Mouse (Mus musculus) embryonic fibroblast, embryonic 13.5 days (primary cell): ENCODE results near the gene Fam210b. TPM values are rescaled to one million over a fixed set of nuclear protein-coding genes. Genes with fewer than 3 reads are reported as not detected.

ENCODE experiments used
- H3K27ac ChIP-seq: 2 replicates; pipeline ENCODE4 v1.5.1; 2012; ENCODE audit warnings: low read length, control low read depth, inconsistent platforms; ENCODE audit not compliant: insufficient read depth
- H3K4me1 ChIP-seq: 2 replicates; pipeline ENCODE4 v1.6.1; 2011; ENCODE audit warnings: low read length; ENCODE audit not compliant: control insufficient read depth, insufficient read depth
- H3K4me3 ChIP-seq: 2 replicates; pipeline ENCODE4 v1.5.1; 2011; ENCODE audit warnings: mild to moderate bottlenecking, control low read depth, low read length; ENCODE audit not compliant: insufficient read depth
- CTCF ChIP-seq: IDR thresholded peaks from 2 replicates; pipeline ENCODE4 v1.5.1; 2011; ENCODE audit warnings: mild to moderate bottlenecking, control low read depth, low read length, moderate library complexity, borderline replicate concordance; ENCODE audit not compliant: insufficient read depth
- POLR2A ChIP-seq: IDR thresholded peaks from 2 replicates; pipeline ENCODE4 v1.6.1; 2011; ENCODE audit warnings: low read depth, mild to moderate bottlenecking, control low read depth, low read length, moderate library complexity
- polyA plus RNA-seq: library from polyadenylated mRNA; stranded (reverse); fragments of >200 nt; gene quantifications from 2 replicates; pipeline ENCODE4 v1.2.4, GENCODE M21; 2011; ENCODE audit warnings: low read depth; ENCODE audit not compliant: missing spikeins, insufficient read length

The Fam210b gene
- polyA plus RNA-seq, 1 experiment, result 11.8 TPM

DNA sequence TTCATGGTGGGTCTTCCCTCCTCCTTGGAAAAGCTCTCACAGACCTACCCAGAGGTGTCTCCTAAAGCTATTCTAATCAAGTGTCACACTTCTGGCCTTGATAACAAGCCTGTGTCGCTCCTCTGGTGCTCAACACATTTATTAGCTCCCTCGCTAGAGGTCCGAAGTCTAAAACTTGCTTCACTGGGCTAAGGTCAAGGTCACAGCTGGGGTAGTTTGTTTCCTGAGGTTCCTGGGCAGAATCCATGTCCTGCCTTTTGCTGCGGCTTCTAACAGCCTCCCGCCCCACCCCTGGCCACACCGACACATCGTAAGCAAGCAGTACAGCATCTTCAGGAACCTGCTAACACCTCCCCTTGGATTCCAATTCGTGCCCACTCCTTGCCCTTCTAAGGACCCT lies 5.4 kb downstream of the Fam210b start:
- no peak for TF ChIP-seq CTCF
- TF ChIP-seq POLR2A, result no peak
- no peak overlapping the region for H3K4me3 ChIP-seq
- H3K27ac ChIP-seq, result no peak overlapping the region
- no peaks in the 10 kb centered on the region for H3K4me1 ChIP-seq

DNA sequence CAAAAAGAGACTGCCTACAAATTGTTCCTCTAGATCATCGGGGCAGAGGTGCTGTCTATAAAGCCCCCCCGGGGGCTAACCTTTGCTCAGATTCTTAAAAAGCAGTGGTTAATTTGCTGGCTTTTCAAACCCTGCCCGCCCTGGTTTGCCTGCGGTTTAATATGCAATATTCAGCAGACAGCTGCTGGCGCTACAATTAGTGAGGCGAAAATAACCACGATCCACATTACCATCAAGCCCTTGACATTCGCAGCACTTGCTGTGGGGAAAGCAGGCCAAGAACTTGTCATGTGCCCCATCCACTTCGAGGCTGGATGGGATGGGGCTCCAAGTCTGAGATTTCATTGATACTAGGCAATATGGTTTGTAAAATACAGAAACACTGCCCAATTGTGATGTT lies 7.9 kb downstream of the Fam210b start:
- H3K4me1 ChIP-seq, result no peaks in the 10 kb centered on the region
- TF ChIP-seq POLR2A, result no peak
- TF ChIP-seq CTCF, result no peak
- no peak overlapping the region for H3K27ac ChIP-seq
- no peak overlapping the region for H3K4me3 ChIP-seq

DNA sequence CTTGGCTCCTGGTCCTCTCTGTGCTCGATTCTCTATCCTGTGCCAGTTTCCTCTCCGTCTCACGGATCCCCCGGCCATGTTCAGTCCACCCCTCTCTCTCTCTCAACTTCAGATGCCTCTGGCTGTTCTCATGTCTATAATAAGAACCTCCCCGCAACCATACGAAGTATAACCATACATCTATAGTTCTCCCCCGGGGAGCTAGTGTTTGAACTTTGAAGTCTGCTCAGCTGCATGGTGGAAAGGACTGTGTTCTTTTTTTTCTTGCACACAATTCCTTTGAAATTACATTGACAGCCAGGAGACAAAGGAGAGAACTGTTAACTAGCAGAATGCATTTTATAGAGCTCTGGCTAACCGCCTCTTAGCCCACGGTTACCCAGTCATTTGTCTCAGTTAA lies 9.4 kb downstream of the Fam210b start:
- Histone ChIP-seq H3K4me3 (no peak overlapping the region), H3K27ac (no peak overlapping the region), H3K4me1 (no peaks in the 10 kb centered on the region)
- TF ChIP-seq CTCF, result no peak
- no peak for TF ChIP-seq POLR2A

DNA sequence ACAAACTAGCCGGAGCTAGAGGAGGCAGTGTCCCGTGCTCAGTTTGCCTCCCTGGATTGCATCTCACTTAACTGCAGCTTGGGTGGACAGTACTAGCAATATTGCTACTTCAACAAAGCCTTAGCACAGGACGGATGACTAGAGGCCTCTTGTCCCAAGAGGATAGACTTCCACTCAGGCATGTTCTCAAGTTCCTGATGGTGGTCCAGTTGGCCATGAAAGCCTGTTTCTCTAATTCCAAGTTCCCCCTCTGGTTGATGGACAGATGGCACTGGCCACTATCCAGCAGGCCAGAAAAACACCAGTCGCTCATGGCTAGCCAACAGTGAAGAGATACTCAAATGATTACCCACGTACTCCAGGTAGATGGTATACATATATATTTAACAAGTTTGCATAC lies 10.5 kb downstream of the Fam210b start:
- H3K27ac ChIP-seq, result no peak overlapping the region
- no peak for TF ChIP-seq CTCF
- TF ChIP-seq POLR2A, result no peak
- no peak overlapping the region for H3K4me3 ChIP-seq
- H3K4me1 ChIP-seq, result no peaks in the 10 kb centered on the region

DNA sequence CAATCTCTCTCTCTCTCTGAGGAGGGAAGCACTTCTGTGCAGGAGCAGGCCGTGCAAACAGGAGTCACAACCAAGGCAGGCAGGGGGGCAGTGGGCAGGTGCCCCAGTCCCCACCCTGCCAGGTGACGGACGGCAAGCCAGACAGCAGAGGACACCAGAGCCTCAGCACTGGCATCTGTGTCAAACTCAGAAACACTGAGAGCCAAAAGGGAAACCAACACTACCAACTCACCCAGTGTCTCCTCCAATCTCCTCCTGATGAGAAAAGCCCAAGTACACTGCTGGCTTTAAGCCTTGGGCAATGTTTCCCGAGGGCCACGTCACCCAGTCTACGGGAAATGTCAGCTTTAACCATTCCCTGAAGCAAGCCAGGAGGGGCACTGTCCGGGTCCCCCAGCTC lies 17.8 kb downstream of the Fam210b start:
- no peak overlapping the region for H3K27ac ChIP-seq
- TF ChIP-seq POLR2A (no peak), CTCF (no peak)
- no peak overlapping the region for H3K4me3 ChIP-seq
- H3K4me1 ChIP-seq, result no peaks in the 10 kb centered on the region

DNA sequence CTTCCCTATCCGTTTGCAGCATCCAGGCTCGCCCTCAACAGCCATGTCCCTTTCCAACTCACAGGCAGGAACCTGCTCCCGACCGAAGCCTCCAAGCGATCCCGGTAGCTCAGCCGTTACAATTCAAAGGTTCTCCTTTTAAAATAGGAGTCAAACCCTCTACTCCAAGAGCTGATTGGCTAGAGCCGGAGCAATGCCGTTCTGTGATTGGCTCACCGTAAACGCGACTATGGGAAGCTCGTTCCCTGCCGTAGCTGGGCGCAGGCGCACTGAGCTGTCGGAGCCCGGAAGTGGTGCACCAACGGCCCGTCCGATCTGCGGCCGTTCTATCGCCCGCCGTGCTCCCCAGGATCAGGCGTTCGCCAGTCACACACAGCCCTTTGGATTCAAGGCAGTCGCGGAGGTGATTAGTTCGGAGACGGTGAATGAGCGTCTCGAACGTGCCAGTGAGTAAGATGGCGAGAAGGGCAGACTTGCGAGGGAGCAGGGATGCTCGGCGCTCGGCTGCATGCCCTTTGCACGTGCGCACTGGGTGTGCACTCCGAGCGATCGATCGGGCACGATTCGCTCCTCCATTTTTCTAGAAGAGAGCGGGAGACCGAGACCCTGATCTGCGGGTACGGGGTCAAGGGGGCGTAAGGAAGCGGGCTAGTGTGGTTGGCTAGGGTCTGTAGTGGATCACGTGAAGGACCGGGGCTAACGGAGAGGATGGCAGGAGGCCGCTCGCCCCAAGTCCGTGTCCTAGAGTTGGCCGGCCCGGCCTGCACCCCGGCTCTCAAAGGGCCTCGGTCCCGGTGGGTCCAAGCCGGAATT lies 25.3 kb downstream of the Fam210b start, which contains the start of the genes Aurka and Cstf1:
Gene Aurka, minus strand, starts transcription at position 125 of the 813 bp plus-strand sequence.
Gene Cstf1, plus strand, starts transcription at position 271 of the 813 bp plus-strand sequence.
- H3K4me3 ChIP-seq, result peak within 1 kb of the TSS; percentile 85
- H3K27ac ChIP-seq, result peak within 1 kb of the TSS; percentile 86
- H3K4me1 ChIP-seq, result no peaks in the 10 kb centered on the region; the same call in 1 of the 2 replicates
- TF ChIP-seq CTCF (no peak), POLR2A (peak; percentile 79)

DNA sequence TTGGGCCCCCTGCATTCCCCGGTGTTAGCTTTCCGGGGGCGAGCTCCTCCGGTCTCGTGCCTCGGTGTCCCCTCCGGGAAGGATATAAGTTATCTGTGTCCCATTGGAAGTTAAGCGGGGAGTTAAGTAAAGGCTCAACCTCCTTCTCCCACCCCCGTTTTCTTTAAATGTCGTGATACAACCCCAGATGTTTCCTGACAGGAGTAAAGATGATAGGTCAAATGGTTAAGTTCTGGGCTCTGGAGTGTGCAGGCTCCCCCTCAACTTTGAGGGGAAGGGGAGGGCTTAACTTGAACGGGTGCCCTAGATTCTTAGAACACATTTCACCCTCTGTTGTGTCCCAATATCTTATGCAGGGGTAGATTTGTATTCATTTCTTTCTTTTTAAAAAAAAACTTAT lies 25.9 kb downstream of the Fam210b start:
- H3K27ac ChIP-seq, result no peak overlapping the region
- H3K4me1 ChIP-seq, result no peaks in the 10 kb centered on the region; the same call in 1 of the 2 replicates
- TF ChIP-seq CTCF (no peak), POLR2A (no peak)
- peak overlapping the region; percentile 66 for H3K4me3 ChIP-seq

DNA sequence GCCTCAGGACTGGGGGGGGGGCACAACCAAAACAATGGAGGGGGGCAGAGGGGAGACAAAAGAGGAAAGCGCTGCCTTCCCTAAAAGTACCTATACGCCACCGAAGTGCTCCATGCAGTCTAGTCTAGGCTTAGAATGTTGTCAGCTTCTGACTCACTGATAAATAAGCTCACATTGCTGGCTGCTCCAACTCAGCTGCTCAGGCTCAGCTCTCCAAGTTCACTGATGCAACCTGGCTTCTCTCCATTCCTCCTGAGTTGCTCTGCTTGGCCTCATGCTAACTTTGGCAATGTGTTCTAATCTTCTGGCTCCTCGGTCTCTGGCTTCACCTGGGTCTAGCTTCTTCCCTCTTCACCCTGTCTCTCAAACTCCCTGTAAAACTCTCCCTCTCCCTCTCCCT lies 31.2 kb downstream of the Fam210b start:
- H3K27ac ChIP-seq, result no peak overlapping the region; the same call in 1 of the 2 replicates
- TF ChIP-seq POLR2A (no peak), CTCF (no peak)
- no peak overlapping the region for H3K4me3 ChIP-seq
- no peaks in the 10 kb centered on the region for H3K4me1 ChIP-seq

DNA sequence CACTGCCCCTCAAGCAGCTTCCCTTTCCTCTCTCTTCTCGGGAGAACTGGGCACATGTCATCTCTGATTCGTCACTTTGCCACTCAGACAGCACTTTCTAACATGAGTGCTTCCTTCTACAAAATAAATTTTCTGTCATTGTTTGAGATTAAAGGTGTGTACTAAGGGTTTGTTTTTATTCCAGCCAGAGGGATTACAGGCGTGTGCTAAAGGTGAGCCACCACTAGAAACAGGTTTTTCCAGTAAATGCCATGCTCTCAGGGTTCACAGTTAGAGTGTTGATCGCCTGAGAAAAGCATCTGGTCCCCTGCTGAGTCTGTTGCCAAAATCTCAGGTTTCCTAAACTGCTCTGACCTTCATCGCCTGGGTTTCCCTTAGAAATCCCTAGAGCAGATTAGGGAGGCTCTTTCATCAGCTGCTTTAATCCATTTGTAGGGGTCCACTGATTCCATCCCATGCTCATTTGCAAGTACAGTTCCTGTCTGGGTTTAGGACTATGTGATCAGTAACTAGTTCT lies 31.7 kb downstream of the Fam210b start:
- no peak for TF ChIP-seq POLR2A
- Histone ChIP-seq H3K4me1 (no peaks in the 10 kb centered on the region), H3K27ac (peak overlapping the region; percentile 39; the same call in 1 of the 2 replicates), H3K4me3 (no peak overlapping the region)

DNA sequence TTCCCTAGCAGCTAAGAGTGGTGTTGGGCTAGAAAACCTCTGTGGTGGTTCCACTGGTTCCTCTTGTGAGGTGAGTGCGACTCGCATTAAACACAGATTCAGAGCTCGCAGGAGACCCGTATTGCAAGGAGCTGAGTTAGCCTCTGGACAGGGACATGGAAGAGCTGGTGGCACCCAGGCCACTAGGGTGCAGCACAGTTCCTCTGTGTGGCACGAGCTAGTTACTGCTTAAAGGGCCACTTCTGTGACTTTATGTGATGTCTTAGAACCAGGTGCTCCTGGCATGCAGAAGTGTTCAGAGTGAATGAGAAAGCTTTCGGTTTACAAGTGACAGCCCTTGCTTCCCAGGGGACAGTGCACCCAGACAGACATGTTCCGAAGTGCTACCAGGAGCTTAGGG lies 33.0 kb downstream of the Fam210b start:
- TF ChIP-seq POLR2A, result no peak
- TF ChIP-seq CTCF, result peak; percentile 76; the same call in 1 of the 2 replicates
- no peak overlapping the region for H3K27ac ChIP-seq
- no peak overlapping the region for H3K4me3 ChIP-seq
- H3K4me1 ChIP-seq, result no peaks in the 10 kb centered on the region

DNA sequence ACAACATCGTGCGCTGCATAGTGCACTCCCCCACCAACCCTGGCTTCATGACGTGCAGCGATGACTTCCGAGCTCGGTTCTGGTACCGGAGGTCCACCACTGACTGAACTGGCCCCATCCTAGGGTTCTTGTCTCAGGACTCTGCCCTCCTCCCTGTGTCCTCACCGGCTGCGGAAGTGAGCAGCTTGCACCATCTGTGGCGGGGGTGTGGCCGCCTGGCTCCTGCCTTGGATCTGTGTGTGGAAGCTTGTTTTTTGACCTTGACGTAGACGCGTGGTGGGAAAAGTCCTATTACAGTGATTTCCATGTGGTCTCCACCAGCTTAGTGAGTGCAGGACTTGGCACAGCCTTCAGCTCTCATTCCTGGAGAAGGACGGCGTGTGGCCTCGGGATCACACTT lies 35.1 kb downstream of the Fam210b start:
- TF ChIP-seq POLR2A (no peak), CTCF (no peak)
- Histone ChIP-seq H3K4me1 (no peaks in the 10 kb centered on the region), H3K27ac (no peak overlapping the region), H3K4me3 (no peak overlapping the region)
